Mouse (Mus musculus): Measurements from ENCODE around the gene Padi6.

DNA sequence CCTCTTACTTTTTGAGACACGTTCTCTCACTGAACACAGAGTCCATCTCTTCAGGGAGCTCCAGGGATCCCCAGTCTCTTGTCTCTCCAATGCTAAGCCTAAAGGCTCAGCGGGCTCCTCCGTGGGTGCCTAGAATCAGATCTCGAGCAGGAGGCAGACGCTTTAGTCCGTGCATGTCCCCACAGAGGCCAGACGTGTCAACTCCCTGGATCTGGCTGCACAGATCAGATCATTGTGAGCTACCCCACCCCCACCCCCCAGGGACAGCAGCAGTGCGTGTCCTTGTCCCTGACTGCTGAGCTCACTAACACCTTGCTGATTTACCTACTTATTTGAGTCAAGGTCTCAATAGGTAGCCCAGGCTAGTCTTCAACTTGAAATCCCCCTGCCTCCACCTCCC, 58.8 kb downstream of the Padi6 start:
- TF ChIP-seq CTCF (IDR thresholded peaks at IDR 0.05; ENCODE audit: borderline replicate concordance, extremely low read depth, insufficient read depth, insufficient read length) (no peak), POLR2A (IDR thresholded peaks at IDR 0.05; ENCODE audit: borderline replicate concordance, extremely low read depth, insufficient read depth, insufficient read length, poor library complexity, severe bottlenecking) (no peak)
